Mouse (Mus musculus) forebrain, embryonic 16.5 days (tissue): Measurements from ENCODE around the gene Armh3. TPM values are rescaled to one million over a fixed set of nuclear protein-coding genes. Genes with fewer than 3 reads are reported as not detected.

ENCODE experiments used
- ATAC-seq: fragments of 200-750 bp; cut with Nextera tagmentation; 2 replicates; pipeline ENCODE4 v1.8.0; 2017; ENCODE audit warnings: mild to moderate bottlenecking, moderate library complexity
- H3K27ac ChIP-seq: fragments of 300-500 bp; sonication (generic); 2 replicates; pipeline ENCODE4 v1.5.1; 2014; ENCODE audit warnings: low read length, control low read depth
- H3K27me3 ChIP-seq: fragments of 300-500 bp; sonication (generic); replicated peaks from 2 replicates; pipeline ENCODE4 v1.6.1; 2014; ENCODE audit warnings: low read length; ENCODE audit not compliant: control insufficient read depth, insufficient read depth
- H3K36me3 ChIP-seq: fragments of 300-500 bp; sonication (generic); 2 replicates; pipeline ENCODE4 v1.6.1; 2014; ENCODE audit not compliant: control insufficient read depth, insufficient read depth
- H3K4me1 ChIP-seq: fragments of 300-500 bp; sonication (generic); replicated peaks from 2 replicates; pipeline ENCODE4 v1.6.1; 2014; ENCODE audit warnings: low read length; ENCODE audit not compliant: control insufficient read depth, insufficient read depth
- H3K4me2 ChIP-seq: fragments of 300-500 bp; sonication (generic); 2 replicates; pipeline ENCODE4 v1.6.1; 2014; ENCODE audit warnings: mild to moderate bottlenecking, low read length, control low read depth
- H3K4me3 ChIP-seq: fragments of 300-500 bp; sonication (generic); replicated peaks from 2 replicates; pipeline ENCODE4 v1.5.1; 2014; ENCODE audit warnings: mild to moderate bottlenecking, low read length, control low read depth
- H3K9ac ChIP-seq: fragments of 300-500 bp; sonication (generic); replicated peaks from 2 replicates; pipeline ENCODE4 v1.6.1; 2014; ENCODE audit warnings: low read depth, low read length, control low read depth
- H3K9me3 ChIP-seq: fragments of 300-500 bp; sonication (generic); 2 replicates; pipeline ENCODE4 v1.6.1; 2016; ENCODE audit warnings: low read length; ENCODE audit not compliant: control insufficient read depth
- WGBS: fragments of 180-500 bp; shearing (Covaris S2); extraction: QIAGEN DNeasy Blood & Tissue Kit; methylation state at CpG from one replicate; pipeline ENCODE4 v1.1.7; 2014; 5-methylcytosine and 5-hydroxymethylcytosine counted together
- polyA plus RNA-seq: library from polyadenylated mRNA; unstranded; fragments of >200 nt; fragmentation: Nextera tagmentation; extraction: Ambion mirVana; gene quantifications from 2 replicates; pipeline ENCODE4 v1.2.1, GENCODE M21; 2015

Armh3 gene
- polyA plus RNA-seq, 1 experiment from 2014 or later, result 25.3 TPM

GRCm38 (mm10) chr19:46041933-46042475, 43.7 kb upstream of the Armh3 start:
- Histone ChIP-seq H3K4me2 (peak overlapping the region; percentile 79), H3K4me1 (peaks cover 70% of the 10 kb centered on the region), H3K36me3 (no peaks in the 10 kb centered on the region), H3K9me3 (no peaks in the 10 kb centered on the region), H3K27ac (peak overlapping the region; percentile 98), H3K4me3 (peak overlapping the region; percentile 87), H3K9ac (peak overlapping the region; percentile 79), H3K27me3 (no peaks in the 10 kb centered on the region)
- 2% methylated on average over 10 of the region's 14 CpGs for WGBS
- ATAC-seq, result peak; percentile 32

- H3K4me1 ChIP-seq, result peaks cover 72% of the 10 kb centered on the region
- ATAC-seq, result no peak
Measured at GRCm38 (mm10) chr19:46041299-46041932, 43.1 kb upstream of the Armh3 start.

GRCm38 (mm10) chr19:46040149-46040902, 42.0 kb upstream of the Armh3 start:
- H3K9me3 ChIP-seq, result no peaks in the 10 kb centered on the region
- peak overlapping the region; percentile 85 for H3K4me3 ChIP-seq
- H3K27me3 ChIP-seq, result no peaks in the 10 kb centered on the region
- peaks cover 69% of the 10 kb centered on the region for H3K4me1 ChIP-seq
- H3K9ac ChIP-seq, result peak overlapping the region; percentile 81
- peak overlapping the region; percentile 98 for H3K27ac ChIP-seq
- no peak for ATAC-seq
- WGBS, result 31% methylated on average over 14 of the region's 14 CpGs
- peaks cover 6% of the 10 kb centered on the region for H3K36me3 ChIP-seq
- peak overlapping the region; percentile 85 for H3K4me2 ChIP-seq

More at GRCm38 (mm10) chr19:46041299-46041932, 43.1 kb upstream of the Armh3 start:
- Histone ChIP-seq H3K4me2 (peak overlapping the region; percentile 79), H3K9me3 (no peaks in the 10 kb centered on the region), H3K36me3 (no peaks in the 10 kb centered on the region), H3K27ac (peak overlapping the region; percentile 98), H3K27me3 (no peaks in the 10 kb centered on the region), H3K4me3 (peak overlapping the region; percentile 87), H3K9ac (peak overlapping the region; percentile 79)
- 8% methylated on average over 7 of the region's 7 CpGs for WGBS

GRCm38 (mm10) chr19:46039478-46039877, 41.2 kb upstream of the Armh3 start:
- Histone ChIP-seq H3K27me3 (no peaks in the 10 kb centered on the region), H3K4me3 (peak overlapping the region; percentile 85), H3K36me3 (peaks cover 14% of the 10 kb centered on the region), H3K4me1 (peaks cover 69% of the 10 kb centered on the region), H3K27ac (peak overlapping the region; percentile 98), H3K4me2 (peak overlapping the region; percentile 85), H3K9ac (peak overlapping the region; percentile 89), H3K9me3 (no peaks in the 10 kb centered on the region)
- ATAC-seq, result peak; percentile 78
- 1% methylated on average over 16 of the region's 30 CpGs for WGBS

GRCm38 (mm10) chr19:46038851-46039260, 40.6 kb upstream of the Armh3 start:
- under 1% methylated on average over 12 of the region's 17 CpGs for WGBS
- peaks cover 64% of the 10 kb centered on the region for H3K4me1 ChIP-seq
- ATAC-seq, result peak; percentile 9

GRCm38 (mm10) chr19:46037925-46038850, 39.9 kb upstream of the Armh3 start:
- peak overlapping the region; percentile 98 for H3K27ac ChIP-seq
- H3K27me3 ChIP-seq, result no peaks in the 10 kb centered on the region
- H3K9ac ChIP-seq, result peak overlapping the region; percentile 89
- H3K9me3 ChIP-seq, result no peaks in the 10 kb centered on the region
- 5% methylated on average over 13 of the region's 13 CpGs for WGBS
- H3K36me3 ChIP-seq, result peaks cover 27% of the 10 kb centered on the region
- peak overlapping the region; percentile 85 for H3K4me3 ChIP-seq
- H3K4me2 ChIP-seq, result peak overlapping the region; percentile 85
- H3K4me1 ChIP-seq, result peaks cover 57% of the 10 kb centered on the region
- ATAC-seq, result no peak

More at GRCm38 (mm10) chr19:46038851-46039260, 40.6 kb upstream of the Armh3 start:
- Histone ChIP-seq H3K27ac (peak overlapping the region; percentile 98), H3K36me3 (peaks cover 20% of the 10 kb centered on the region), H3K9ac (peak overlapping the region; percentile 89), H3K27me3 (no peaks in the 10 kb centered on the region), H3K9me3 (no peaks in the 10 kb centered on the region), H3K4me2 (peak overlapping the region; percentile 85), H3K4me3 (peak overlapping the region; percentile 85)

- Histone ChIP-seq H3K4me1 (peaks cover 49% of the 10 kb centered on the region), H3K4me2 (peak overlapping the region; percentile 85), H3K9me3 (no peaks in the 10 kb centered on the region), H3K36me3 (peaks cover 34% of the 10 kb centered on the region), H3K27me3 (no peaks in the 10 kb centered on the region), H3K9ac (peak overlapping the region; percentile 89), H3K27ac (peak overlapping the region; percentile 51), H3K4me3 (peak overlapping the region; percentile 85)
- ATAC-seq, result no peak
- 12% methylated on average over 6 of the region's 6 CpGs for WGBS
Measured at GRCm38 (mm10) chr19:46037243-46037924, 39.1 kb upstream of the Armh3 start.

GRCm38 (mm10) chr19:46036477-46037242, 38.4 kb upstream of the Armh3 start:
- H3K4me3 ChIP-seq, result peak overlapping the region; percentile 85
- WGBS, result 56% methylated on average over 13 of the region's 13 CpGs

More at GRCm38 (mm10) chr19:46036477-46037242, 38.4 kb upstream of the Armh3 start:
- H3K4me2 ChIP-seq, result peak overlapping the region; percentile 85
- peaks cover 42% of the 10 kb centered on the region for H3K4me1 ChIP-seq
- peaks cover 38% of the 10 kb centered on the region for H3K36me3 ChIP-seq
- H3K27me3 ChIP-seq, result no peaks in the 10 kb centered on the region
- H3K9me3 ChIP-seq, result no peaks in the 10 kb centered on the region
- peak overlapping the region; percentile 89 for H3K9ac ChIP-seq
- ATAC-seq, result no peak
- peak overlapping the region; percentile 51 for H3K27ac ChIP-seq
